Mouse (Mus musculus) T-cell, adult 66 days (primary cell): Measurements from ENCODE around the gene Prrc2c. TPM values are rescaled to one million over a fixed set of nuclear protein-coding genes. Genes with fewer than 3 reads are reported as not detected.

Experiments used
- total RNA-seq, 2 experiments: library from RNA; stranded (reverse); gene quantifications; 3 replicates in 1 of 2; 4 replicates in 1 of 2; pipeline ENCODE4 v1.2.4; 2023

The Prrc2c gene
- 100 to 1,000 TPM; 515 to 538 TPM for total RNA-seq

GRCm38 (mm10) chr1:162740401-162740835 lies at the start of gene Prrc2c:
TSS of gene Prrc2c (minus strand) at chr1:162740556.

GRCm38 (mm10) chr1:162658119-162658518 lies 82.2 kb downstream of the Prrc2c start, which contains the start of gene Myocos:
TSS of gene Myocos (minus strand) at chr1:162658219.

GRCm38 (mm10) chr1:162639051-162639750 lies 101.2 kb downstream of the Prrc2c start, which contains the start of gene Myoc:
TSS of gene Myoc (plus strand) at chr1:162639155.

Other genes with a start within 250 kb of the Prrc2c start
- 10 to 100 TPM; 15.6 to 16.2 TPM for gene Mettl13, start 192.0 kb downstream of the Prrc2c start, total RNA-seq
- 10 to 100 TPM; 63.4 to 65.2 TPM for gene Vamp4, start 170.0 kb downstream of the Prrc2c start, total RNA-seq
- gene Myoc, start 101.4 kb downstream of the Prrc2c start, total RNA-seq, result not detected
- gene Myocos, start 82.3 kb downstream of the Prrc2c start, total RNA-seq, result under 1 TPM in 1 of 2 experiments, not detected in 1; 0.77 TPM
- gene Fmo4, start 73.4 kb upstream of the Prrc2c start, total RNA-seq, result not detected
- gene Fmo1, start 126.1 kb upstream of the Prrc2c start, total RNA-seq, result not detected
- gene Fmo2, start 158.2 kb upstream of the Prrc2c start, total RNA-seq, result not detected
- gene Fmo6, start 197.0 kb upstream of the Prrc2c start, total RNA-seq, result not detected
- gene Fmo3, start 244.0 kb upstream of the Prrc2c start, total RNA-seq, result not detected